Mouse (Mus musculus) kidney, postnatal 4 days (tissue): Measurements from ENCODE around the gene Fdxr.

ENCODE experiments used
- DNase-seq, 2 experiments: peaks; one replicate each; pipeline ENCODE4 v3.0.0; 2021; ENCODE audit warnings: mixed read lengths in 2 of 2

Fdxr gene

DNA sequence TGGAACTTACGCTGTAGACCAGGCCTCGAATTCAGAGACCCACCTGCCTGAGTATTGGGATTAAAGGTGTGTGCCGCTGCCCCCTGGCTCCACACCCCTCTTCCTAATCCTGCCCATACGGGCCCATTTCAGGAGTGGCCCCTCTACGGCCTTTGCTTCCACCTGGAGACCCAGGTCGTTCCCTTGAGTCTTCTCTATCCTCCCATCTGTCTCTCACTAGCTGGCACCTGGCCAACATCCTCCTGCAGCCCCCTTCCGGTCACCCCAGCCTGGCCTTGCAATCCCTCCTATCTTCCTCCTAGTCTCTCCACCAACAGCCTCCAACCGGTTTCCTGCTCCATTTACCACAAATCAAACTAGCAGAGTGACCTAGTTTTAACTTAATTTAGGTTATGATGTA lies 13.0 kb upstream of the Fdxr start:
- DNase-seq, result peak; percentile 34 to 52

DNA sequence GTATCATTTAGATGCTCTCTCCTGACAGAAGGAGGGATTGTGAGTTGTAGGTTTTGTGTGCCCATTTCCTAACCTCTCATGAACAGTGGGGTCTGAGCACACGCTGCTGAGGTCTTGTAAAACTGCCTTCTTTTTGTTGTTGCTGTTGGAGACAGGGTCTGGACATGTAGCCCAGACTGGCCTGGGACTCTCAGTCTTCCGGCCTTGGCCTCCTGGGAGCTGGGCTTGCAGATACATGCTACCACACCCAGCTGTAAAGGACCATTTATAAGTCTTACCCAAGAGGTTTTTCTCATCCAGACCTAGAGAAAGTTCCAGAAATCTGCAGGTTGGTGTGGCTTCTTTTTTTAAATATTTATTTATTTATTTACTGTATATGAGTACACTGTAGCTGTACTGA lies 11.5 kb upstream of the Fdxr start:
- DNase-seq, result no peak

DNA sequence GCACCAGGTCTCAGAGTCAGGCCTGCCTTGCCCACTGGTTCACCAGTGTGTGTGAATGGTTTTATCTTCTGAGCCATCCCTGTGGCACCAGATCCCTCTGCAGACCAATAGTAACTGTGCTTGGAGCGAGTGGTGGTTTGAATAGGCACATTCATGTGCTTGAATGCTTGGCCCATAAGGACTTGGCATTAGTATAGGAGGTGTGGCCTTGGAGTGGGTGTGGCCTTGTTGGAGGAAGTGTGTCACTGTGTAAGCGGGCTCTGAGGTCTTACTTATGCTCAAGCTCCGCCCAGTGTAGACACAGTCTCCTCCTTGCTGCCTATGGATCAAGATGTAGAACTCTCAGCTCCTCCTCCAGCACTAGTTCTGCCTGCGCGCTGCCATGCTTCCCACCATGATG lies 10.5 kb upstream of the Fdxr start:
- DNase-seq, result no peak

DNA sequence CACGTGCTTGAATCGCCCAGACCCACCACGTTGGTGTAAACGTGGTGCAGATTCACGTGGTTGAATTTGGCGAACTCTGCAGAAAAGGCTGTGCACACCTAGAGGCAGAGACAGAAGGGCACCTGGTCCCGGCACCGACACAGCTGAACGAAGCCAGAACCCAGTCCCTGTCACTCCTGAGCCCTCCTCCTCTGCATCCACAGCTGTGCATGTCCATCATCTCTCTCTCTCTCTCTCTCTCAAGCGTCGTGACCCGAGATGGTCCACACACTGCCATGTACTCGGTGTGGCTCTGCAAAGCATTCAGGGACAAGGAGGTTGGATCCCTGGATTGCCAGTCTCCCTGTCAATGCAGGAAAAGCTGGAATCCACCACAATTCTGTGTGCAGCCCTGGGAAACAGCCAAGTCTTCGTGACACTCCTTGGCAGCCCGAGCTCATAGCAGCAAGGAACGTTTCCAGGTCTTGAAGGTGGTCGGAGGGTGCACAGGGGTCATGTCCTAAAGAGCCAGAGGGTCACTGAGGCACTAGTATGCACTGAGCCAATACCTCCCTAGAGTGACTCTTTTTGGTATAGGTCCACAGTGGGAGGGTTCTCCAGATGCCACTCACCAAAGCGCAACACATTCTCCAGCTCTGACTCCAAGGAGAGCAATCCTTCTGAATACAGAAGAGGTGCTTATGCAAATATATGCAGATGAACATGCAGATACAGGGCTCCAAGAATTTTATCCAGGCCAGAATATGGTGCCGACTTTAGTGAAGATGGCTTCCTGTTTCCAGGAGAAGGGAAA lies 9.5 kb upstream of the Fdxr start:
- no peak for DNase-seq

DNA sequence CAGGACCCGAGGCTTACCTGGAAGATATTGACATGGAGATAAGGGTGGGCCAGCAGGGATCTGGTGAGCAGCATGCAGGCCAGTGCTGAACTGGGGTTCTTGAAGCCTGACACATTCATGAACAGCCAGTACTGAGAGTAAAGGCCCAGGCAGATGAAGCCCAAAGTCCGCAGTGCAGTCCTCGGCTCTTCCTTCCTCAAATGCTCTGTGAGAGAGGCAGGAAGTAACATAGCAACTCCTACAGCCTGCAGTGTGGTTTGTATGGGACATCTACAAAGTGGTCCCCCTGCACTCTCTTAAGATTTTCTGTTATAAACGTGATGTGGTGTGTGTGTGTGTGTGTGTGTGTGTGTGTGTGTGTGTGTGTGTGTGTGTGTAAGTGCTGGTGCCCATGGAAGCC lies 8.4 kb upstream of the Fdxr start:
- DNase-seq, result no peak

DNA sequence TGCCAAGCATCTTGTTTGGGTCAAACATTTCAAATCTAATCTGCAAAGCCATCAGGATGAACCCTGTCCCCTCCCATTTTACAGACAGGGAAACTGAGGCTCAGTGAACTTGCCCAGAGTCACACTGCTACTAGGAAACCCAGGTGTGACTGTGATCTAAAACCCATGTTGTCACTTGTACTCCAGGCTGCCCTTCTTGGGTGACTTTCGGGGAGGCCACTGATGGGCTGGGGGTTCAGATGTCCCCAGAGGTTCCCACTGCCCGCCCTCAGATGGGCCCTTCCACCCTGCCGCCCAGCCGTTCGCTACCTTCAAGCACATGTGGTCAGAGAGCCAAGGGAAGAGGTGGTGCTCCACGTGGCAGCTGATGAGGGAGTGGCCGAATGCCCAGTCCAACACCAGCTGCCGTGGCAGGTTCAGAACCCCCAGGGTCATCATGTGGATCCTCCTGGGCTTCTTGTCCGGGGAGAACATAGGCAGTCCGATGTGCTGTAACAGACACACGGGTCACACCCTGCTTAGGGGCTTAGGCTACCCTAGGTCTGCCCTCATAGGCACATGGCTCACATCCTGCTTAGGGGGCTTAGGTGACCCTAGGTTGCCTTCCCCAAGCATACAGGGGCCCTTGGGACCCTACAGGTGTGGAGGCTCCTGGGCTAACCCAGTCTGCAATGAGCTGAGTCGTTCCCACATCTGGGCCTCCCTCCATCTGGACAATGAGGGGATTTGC lies 7.2 kb upstream of the Fdxr start:
- DNase-seq, result no peak

DNA sequence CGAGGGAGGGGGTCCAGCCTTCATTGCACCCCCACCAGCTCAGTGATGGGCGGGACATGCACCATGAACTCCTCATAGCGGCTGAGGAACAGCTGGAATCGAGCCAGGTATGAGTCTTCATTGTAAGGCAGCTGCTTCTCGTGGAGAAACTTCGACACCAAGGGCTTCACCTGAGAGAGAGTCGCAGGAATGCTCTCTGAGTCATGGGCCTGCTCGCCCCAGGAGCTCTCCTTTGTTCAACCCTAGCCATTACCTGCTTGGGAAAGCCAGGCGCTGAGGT lies 6.6 kb upstream of the Fdxr start:
- no peak for DNase-seq

DNA sequence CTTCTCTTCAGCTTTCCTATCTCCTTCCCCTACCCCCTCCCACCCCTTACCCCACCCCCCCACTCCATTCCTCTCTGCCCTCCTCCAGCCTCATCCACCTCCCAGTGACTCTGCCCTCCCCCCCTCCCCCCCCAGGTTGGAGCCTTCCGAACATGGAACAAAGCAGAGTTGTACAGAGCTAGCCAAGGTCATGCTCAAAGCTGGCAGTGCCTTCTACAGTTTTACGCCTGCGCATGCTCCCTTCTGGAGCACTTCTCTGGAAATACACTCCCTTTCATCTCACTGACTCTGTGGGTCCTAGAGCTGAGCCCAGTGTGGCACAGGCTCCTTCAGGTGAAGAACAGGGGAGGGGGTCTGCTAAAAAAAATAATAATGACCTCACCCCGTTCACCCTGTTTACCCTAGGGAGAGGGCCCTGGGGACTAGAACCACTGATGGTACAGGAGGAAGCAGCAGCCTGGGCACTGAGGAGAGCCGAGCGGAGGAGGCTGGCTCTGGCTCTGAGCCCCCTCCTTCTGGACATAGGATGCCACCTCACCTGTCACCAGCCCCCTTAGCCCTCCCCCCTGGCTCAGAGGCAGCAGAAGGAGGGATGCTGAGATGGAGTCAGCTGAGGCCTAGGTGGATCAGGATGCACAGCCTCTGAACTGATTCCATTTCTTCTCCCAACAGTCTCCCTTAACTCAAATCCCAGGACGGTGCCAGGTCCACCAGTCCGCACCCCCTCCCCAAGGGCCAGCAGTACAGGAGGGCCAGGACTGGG lies 6.1 kb upstream of the Fdxr start:
- no peak for DNase-seq

DNA sequence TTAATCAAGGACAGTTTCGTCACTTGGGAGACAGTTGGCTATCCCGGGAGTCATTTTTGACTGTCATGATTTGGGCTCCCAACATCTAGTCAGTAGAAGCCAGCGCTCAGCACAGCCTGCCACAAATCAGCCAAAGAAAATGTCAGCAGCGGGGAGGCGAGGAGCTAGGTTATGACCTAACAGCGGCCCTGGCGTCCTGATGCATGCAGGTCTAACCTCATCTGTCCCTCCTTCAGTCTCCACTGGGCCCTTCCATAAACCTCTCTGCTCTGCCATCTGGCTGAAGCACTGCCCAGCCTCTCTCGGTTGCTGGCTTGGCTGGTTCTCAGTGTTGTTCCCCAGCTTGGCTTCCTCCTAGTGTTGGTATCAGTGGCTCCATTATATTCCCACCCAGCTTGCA lies 5.4 kb upstream of the Fdxr start:
- no peak for DNase-seq

DNA sequence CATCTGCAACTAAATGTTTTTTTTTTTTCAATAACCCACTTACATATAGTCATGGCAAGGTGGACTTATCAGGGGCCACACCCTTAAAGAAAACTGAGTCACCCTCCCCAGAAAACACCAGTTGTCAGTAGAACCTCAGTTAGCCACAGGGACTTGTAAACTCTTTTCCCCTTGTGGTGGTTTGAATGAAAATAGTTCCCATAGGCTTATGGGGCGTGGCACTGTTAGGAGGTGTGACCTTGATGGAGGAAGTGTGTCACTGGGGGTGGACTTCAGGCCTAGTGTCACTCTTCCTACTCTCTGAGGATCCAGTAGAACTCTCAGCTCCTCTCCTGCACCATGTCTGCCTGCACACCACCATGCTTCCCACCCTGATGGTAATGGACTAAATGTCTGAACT lies 2.9 kb upstream of the Fdxr start:
- DNase-seq, result no peak

DNA sequence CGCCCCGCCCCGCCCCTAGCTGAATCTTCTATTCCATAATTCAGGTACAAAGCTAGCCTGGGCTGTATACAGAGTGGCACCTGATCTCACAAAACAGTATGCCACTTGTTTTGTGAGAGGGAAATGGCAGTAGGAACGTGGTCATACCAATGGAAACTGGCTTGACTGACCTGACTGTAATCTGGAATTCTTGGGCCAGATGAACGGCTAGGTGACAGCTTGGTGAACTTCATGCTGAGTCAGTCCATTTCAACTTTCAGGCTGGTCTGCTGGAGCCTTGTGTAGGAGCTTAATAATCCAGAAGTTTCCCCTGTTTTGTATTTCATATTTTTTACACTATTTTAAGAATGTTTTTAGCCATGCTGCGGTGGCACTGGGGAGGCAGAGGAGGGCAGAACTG lies 1.3 kb upstream of the Fdxr start:
- DNase-seq, result no peak

DNA sequence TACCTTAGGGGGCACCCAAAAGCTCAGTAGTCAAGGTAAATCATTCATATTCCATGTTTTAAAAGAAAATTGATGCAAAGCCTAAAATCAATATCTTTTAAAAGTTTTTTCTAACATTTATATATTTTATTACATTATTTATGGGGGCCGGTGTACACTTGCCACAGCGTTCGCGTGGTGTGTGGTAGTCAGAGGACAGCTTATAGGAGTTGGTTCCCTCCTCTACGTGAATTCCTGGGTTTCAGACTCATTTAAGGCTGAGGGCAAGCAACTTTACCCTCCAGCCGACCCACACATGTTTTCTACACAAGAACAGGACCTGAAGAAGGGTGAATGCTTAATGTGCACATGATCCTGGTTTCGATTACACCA lies 740 bp upstream of the Fdxr start:
- no peak for DNase-seq

DNA sequence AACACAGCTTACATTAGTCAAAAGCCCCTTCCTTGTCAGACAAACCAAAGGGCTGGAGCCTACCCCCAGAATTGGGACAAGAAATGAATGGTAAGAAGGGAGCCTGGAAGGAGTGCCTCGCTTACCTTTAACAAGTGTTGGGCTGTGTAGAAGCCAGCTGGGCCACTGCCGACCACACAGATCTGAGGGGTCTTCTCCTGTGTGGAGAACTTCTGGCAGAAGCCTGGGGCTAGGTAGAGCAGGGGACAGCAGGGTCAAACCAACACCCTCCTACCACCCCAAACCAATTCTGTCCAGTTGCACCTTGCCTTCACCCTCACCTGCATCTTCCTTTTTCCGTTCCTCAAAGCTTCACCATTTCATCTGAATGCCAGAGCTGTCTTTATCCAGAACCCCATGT lies 896 bp downstream of the Fdxr start:
- DNase-seq, result no peak

DNA sequence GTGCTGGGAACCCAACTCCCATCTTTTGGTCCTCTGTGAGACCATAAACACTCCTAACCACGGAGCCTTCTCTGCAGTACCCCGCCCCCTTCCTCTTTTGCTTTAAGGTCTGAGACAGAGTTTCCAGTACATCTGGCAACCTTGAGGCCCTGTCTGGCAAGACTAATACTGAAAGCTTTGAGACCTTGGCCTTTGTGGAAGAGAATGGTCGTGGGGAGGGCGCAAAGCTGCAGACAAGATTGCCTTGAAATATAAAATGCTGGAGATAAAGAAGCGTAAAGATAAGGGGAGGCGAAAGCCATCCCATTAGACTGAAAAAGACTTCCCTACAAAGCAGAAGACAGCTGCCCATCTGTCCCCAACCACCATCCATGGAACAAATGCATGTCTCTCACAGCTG lies 1.3 kb downstream of the Fdxr start:
- no peak for DNase-seq

DNA sequence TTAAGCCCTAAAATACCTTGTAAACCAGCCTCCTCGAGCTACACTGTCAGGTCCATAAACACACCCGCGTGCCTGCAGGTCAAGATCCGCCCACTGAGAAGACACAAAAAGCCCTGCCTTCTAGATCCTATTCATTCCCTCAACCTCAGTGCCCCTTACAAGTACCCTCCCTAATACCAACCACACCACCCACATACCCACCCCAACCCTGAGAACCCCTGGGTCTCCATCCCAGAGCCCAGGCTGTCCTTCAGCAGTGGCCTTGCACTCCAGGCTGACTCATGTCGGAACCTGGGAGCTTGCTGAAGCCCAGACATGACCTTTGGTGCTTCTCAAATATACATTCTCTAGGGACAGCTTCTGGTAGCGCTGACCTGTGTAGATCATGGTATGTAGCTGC lies 2.1 kb downstream of the Fdxr start:
- DNase-seq, result no peak

DNA sequence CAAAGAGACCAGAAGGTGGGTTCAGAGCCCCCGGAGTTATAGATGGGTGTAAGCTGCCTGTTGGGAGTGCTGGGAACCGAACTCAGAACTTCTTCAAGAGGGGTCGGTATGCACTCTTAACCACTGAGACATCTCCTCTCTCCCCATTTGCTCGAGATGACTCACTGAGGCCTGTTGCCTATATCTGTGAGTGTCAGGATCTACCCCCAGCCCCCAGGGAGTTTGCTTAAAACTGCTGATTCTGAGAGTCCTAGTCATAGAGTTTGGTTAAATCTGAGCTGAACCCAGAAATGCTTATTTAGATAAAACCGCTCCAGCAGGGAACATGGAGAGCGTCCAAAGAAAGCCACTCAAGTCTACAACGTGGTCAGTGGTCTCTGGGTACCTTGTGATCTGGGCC lies 2.7 kb downstream of the Fdxr start:
- DNase-seq, result no peak

DNA sequence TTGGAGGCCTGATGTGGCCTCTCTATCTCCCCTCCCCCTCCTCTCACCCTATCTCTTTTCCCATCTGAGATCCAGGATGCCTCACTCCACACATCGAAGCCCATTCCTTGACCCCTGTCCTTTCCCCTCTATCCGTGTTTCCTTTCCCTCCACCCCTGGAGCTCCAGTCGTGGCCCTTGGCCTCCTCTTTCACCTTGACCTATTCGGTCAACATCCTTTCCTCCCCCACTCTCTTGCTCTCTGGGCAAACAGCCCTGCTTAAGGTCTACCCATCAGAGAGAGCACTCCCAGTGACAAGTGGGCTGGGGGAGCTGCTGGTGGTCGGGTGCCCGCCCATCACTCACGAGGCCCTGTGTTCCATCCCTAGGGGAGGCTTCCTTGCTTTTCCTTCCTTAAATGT lies 3.1 kb downstream of the Fdxr start:
- no peak for DNase-seq

DNA sequence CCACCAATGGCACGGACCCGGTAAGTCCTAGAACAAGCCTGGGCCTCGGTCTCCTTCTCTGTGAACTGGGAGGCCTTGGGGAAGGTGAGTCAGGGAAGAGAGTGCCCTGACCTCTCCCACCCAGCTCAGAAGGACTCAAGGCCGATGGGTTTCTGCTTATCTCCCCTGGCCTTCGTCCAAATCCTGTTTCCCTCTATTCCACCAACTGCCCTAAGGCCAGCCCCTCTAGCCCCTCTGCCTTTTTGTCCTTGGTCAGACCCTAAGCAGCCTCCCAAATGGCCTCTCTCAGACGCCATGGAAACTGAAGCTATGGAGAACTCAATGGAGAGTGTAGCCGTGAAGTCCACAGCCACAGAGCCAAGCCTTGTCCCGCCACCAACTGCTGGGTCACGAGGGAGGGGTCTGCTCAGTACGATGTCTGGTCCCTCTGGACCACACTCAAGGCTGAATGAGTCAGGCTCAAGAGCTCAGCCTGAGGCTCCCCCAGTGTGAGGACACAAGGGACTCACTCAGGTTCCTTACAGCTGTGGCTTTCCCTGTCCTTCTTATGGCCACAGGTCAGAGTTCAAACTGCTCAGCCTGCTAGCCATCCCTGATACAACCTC lies 3.9 kb downstream of the Fdxr start:
- DNase-seq, result no peak

DNA sequence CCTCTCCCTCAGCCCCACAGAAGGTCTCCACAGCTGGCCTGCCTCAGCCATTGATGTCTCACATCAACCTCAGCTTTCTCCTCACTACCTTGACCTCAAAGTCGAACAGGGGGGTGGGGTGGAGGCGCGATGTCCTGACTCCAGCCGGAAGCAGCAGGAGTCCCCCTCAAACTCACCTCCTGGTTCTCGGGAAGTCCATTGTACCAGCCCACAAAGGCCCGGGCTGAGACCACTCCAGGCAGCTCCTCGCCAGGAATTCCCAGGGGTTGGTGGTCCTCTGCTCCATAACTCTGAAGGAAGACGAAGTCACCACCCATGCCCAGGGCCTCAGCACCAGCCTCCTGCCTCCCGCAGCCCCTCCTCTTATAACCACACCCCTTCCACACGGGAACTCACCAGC lies 5.4 kb downstream of the Fdxr start:
- DNase-seq, result no peak

DNA sequence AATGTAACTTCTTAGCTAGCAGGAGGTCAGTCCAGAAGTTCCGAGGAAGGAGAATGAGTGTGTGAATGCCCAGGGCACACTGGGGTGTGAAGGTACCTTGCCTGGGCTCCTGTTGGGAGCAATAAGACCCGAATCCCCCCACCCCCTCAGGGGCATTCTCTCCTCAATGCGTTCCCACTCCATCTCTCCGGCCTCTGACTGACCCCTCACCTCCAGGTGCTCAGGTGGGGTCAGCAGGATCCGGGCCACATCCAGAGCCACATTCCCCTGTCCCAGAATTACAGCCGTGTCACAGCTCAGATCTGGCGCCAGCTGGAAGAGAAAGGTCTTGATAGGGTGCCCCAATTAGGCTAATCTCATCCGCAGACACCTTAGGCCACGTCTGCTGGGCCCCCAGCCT lies 5.8 kb downstream of the Fdxr start:
- no peak for DNase-seq

DNA sequence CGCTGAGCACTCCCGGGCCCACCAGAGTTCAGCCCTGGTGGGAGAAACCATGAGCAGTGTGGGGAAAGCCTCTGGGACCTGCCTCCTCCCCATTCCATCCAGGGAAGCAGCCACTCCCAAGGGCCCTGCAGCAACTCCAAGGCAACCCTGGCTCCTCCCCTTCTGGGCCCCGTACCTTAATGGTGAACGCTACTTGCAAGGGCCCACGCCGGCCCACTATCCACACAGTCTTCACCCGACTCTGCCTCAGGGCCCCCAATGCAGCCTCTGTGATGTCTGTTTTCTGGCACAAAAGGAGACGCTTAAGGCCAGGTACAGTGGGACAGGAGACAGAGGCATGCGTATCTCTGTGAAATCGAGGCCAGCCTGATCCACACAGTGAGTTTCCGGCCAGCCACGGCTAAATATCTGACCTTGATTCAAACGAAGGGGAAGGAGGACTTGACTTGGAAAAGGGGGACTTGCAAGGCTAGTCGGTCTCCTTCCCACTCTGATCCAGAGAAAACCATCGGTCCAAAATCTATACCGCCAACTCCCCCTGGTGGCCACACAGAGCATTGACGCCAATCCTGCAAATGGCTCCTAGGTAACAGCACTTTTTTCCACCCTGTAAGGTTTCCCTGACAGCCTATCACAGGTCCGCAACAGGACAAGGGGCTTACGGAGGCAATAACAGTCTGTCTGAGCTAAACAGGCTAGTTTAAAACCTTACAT lies 6.5 kb downstream of the Fdxr start:
- peak; percentile 87 to 89 for DNase-seq

DNA sequence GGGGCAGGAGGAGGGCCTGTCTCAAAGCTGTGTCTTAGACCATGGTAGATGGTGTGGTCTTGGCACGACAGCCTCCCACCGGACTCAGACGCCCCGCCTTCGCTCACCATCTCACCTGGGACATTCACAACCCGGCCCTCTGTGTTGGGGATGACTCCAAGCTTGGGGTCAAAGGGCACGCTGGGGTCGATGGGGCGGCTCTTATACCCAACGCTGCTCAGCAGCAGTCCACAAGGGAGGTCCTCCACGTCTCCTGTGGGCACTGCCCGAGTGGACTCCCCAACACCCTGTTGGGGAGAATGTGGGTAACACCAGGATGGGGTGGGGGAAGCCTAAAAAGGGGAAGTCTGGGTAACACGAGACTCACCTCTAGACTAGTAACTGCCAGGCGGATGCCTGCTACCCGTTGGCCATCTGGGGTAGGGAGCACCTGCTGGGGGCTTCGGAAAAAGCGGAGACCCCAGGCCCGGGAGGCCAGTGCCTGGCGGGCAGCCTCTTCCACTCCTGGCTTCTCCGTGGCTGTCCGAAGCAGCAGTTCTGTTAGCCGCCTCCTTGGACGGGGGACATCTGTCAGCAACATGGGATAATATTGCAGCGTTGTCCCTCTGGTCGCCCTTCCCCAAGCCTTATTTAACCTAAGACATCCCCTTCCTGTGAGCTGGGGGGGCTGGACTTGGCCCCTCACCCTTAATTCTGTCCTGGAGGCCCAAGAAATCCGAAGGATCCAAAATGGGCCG lies 7.4 kb downstream of the Fdxr start:
- DNase-seq, result no peak

DNA sequence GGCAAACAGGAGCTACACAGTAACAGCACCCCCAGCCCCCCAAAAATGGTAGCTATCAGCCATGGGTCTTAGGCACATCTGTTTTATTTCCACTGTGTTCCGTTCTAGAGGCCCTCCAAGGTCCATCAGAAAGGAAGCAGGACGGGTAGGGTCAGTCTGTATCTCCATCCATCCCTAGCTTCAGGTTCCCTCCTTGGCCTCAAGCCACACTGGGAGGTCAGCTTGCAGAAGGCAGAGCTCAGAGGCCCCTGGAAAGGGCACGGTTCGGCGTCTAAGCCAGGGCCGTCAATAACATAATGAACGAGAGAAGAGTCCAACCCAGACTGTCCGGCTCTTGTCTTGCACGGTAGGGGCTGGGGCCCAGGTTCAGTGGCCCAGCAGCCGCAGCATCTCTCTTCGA lies 8.9 kb downstream of the Fdxr start:
- no peak for DNase-seq
